Mouse (Mus musculus): Measurements from ENCODE around the gene Wdr13.

- TF ChIP-seq CTCF (conservative IDR thresholded peaks at IDR 0.05; ENCODE audit: low read length) (no peak), NANOG (IDR thresholded peaks at IDR 0.05; ENCODE audit: borderline replicate concordance, low read length) (no peak)
Measured at GRCm38 (mm10) chrX:8073881-8074429, 58.7 kb downstream of the Wdr13 start.
